Mouse (Mus musculus) neural tube, embryonic 13.5 days (tissue): Measurements from ENCODE around the gene Bphl. TPM values are rescaled to one million over a fixed set of nuclear protein-coding genes. Genes with fewer than 3 reads are reported as not detected.
"Not testable (repeated sequence)": the region's sequence is repeated elsewhere in the genome, so short reads cannot be mapped to it uniquely, and the experiment has no call there.

Source experiments
- ATAC-seq: fragments of 200-750 bp; cut with Nextera tagmentation; 2 replicates; pipeline ENCODE4 v1.8.0; 2017; ENCODE audit warnings: low read depth, mild to moderate bottlenecking, moderate TSS enrichment, moderate library complexity
- H3K27ac ChIP-seq: fragments of 300-500 bp; sonication (generic); replicated peaks from 2 replicates; pipeline ENCODE4 v1.5.1; 2015; ENCODE audit warnings: moderate library complexity, mild to moderate bottlenecking, inconsistent platforms
- H3K27me3 ChIP-seq: fragments of 300-500 bp; sonication (generic); 2 replicates; pipeline ENCODE4 v1.6.1; 2015; ENCODE audit warnings: mild to moderate bottlenecking, inconsistent platforms
- H3K36me3 ChIP-seq: fragments of 300-500 bp; sonication (generic); 2 replicates; pipeline ENCODE4 v1.6.1; 2015; ENCODE audit warnings: mild to moderate bottlenecking, inconsistent platforms
- H3K4me1 ChIP-seq: fragments of 300-500 bp; sonication (generic); replicated peaks from 2 replicates; pipeline ENCODE4 v1.6.1; 2015; ENCODE audit warnings: inconsistent platforms
- H3K4me2 ChIP-seq: fragments of 300-500 bp; sonication (generic); 2 replicates; pipeline ENCODE4 v1.6.1; 2015; ENCODE audit warnings: inconsistent platforms, mild to moderate bottlenecking, moderate library complexity
- H3K4me3 ChIP-seq: fragments of 300-500 bp; sonication (generic); 2 replicates; pipeline ENCODE4 v1.5.1; 2015; ENCODE audit warnings: mild to moderate bottlenecking, inconsistent platforms
- H3K9ac ChIP-seq: fragments of 300-500 bp; sonication (generic); 2 replicates; pipeline ENCODE4 v1.6.1; 2015; ENCODE audit warnings: moderate library complexity, mild to moderate bottlenecking, inconsistent platforms
- H3K9me3 ChIP-seq: fragments of 300-500 bp; sonication (generic); 2 replicates; pipeline ENCODE4 v1.6.1; 2016; ENCODE audit warnings: inconsistent platforms
- WGBS: fragments of 180-500 bp; shearing (Covaris S2); methylation state at CpG from one replicate; pipeline ENCODE4 v1.1.7; 2015; 5-methylcytosine and 5-hydroxymethylcytosine counted together
- polyA plus RNA-seq: library from polyadenylated mRNA; unstranded; fragments of >200 nt; fragmentation: Nextera tagmentation; extraction: Ambion mirVana; gene quantifications from 2 replicates; pipeline ENCODE4 v1.2.1, GENCODE M21; 2015

The Bphl gene
- polyA plus RNA-seq, 1 experiment from 2014 or later: 49.5 TPM

GRCm38 (mm10) chr13:34054391-34054790 is 17.0 kb downstream of the Bphl start:
- Histone ChIP-seq H3K36me3 (peaks cover 57% of the 10 kb centered on the region), H3K4me2 (no peak overlapping the region), H3K4me3 (no peak overlapping the region), H3K27ac (no peak overlapping the region), H3K9ac (no peak overlapping the region), H3K27me3 (no peaks in the 10 kb centered on the region), H3K9me3 (no peaks in the 10 kb centered on the region), H3K4me1 (no peaks in the 10 kb centered on the region)
- WGBS: 70% methylated on average over 4 of the region's 4 CpGs
- ATAC-seq: no peak

GRCm38 (mm10) chr13:34054983-34055382 is 17.6 kb downstream of the Bphl start:
- Histone ChIP-seq H3K9ac (no peak overlapping the region), H3K27ac (no peak overlapping the region), H3K9me3 (no peaks in the 10 kb centered on the region), H3K36me3 (peaks cover 54% of the 10 kb centered on the region), H3K4me3 (no peak overlapping the region), H3K27me3 (no peaks in the 10 kb centered on the region), H3K4me1 (no peaks in the 10 kb centered on the region), H3K4me2 (no peak overlapping the region)
- WGBS: 78% methylated on average over 3 of the region's 3 CpGs
- no peak for ATAC-seq

GRCm38 (mm10) chr13:34057252-34057651 is 19.9 kb downstream of the Bphl start:
- Histone ChIP-seq H3K27ac (no peak overlapping the region), H3K4me3 (no peak overlapping the region), H3K36me3 (peaks cover 39% of the 10 kb centered on the region), H3K9me3 (no peaks in the 10 kb centered on the region), H3K4me1 (no peaks in the 10 kb centered on the region), H3K27me3 (no peaks in the 10 kb centered on the region), H3K4me2 (no peak overlapping the region), H3K9ac (no peak overlapping the region)
- WGBS: 77% methylated on average over 1 of the region's 1 CpGs
- no peak for ATAC-seq

GRCm38 (mm10) chr13:34060061-34060460 is 22.7 kb downstream of the Bphl start:
- no peaks in the 10 kb centered on the region for H3K9me3 ChIP-seq
- H3K27me3 ChIP-seq: no peaks in the 10 kb centered on the region
- peaks cover 37% of the 10 kb centered on the region for H3K36me3 ChIP-seq
- no peak overlapping the region for H3K9ac ChIP-seq
- H3K4me2 ChIP-seq: no peak overlapping the region
- H3K27ac ChIP-seq: no peak overlapping the region
- no peaks in the 10 kb centered on the region for H3K4me1 ChIP-seq
- WGBS: 90% methylated on average over 9 of the region's 9 CpGs
- H3K4me3 ChIP-seq: no peak overlapping the region
- no peak for ATAC-seq

- no peak overlapping the region for H3K9ac ChIP-seq
- H3K9me3 ChIP-seq: no peaks in the 10 kb centered on the region
- H3K27ac ChIP-seq: no peak overlapping the region
- H3K4me2 ChIP-seq: no peak overlapping the region
- no peaks in the 10 kb centered on the region for H3K4me1 ChIP-seq
- WGBS: 89% methylated on average over 10 of the region's 10 CpGs
- peaks cover 23% of the 10 kb centered on the region for H3K36me3 ChIP-seq
- no peak for ATAC-seq
- H3K27me3 ChIP-seq: no peaks in the 10 kb centered on the region
- no peak overlapping the region for H3K4me3 ChIP-seq
Observed at GRCm38 (mm10) chr13:34062466-34062865, 25.1 kb downstream of the Bphl start.

- no peaks in the 10 kb centered on the region for H3K27me3 ChIP-seq
- peaks cover 19% of the 10 kb centered on the region; the same call in 1 of the 2 replicates for H3K36me3 ChIP-seq
- no peak overlapping the region for H3K27ac ChIP-seq
- no peak for ATAC-seq
- WGBS: 57% methylated on average over 1 of the region's 1 CpGs
- H3K4me1 ChIP-seq: peaks cover 11% of the 10 kb centered on the region; the same call in 1 of the 2 replicates
- H3K9me3 ChIP-seq: no peaks in the 10 kb centered on the region
- H3K9ac ChIP-seq: no peak overlapping the region
- H3K4me3 ChIP-seq: no peak overlapping the region
- no peak overlapping the region for H3K4me2 ChIP-seq
Observed at GRCm38 (mm10) chr13:34066351-34066750, 29.0 kb downstream of the Bphl start.

- Histone ChIP-seq H3K4me3 (no peak overlapping the region), H3K27me3 (no peaks in the 10 kb centered on the region), H3K27ac (no peak overlapping the region), H3K9me3 (no peaks in the 10 kb centered on the region), H3K9ac (0 out of 2 replicates have a peak overlapping the region, but pooled peaks have one; percentile 4), H3K4me2 (no peak overlapping the region), H3K36me3 (peaks cover 22% of the 10 kb centered on the region), H3K4me1 (peaks cover 21% of the 10 kb centered on the region)
- no peak for ATAC-seq
- WGBS: 54% methylated on average over 4 of the region's 4 CpGs
Observed at GRCm38 (mm10) chr13:34070296-34070695, 32.9 kb downstream of the Bphl start.

- 91% methylated on average over 6 of the region's 6 CpGs for WGBS
- Histone ChIP-seq H3K36me3 (peaks cover 33% of the 10 kb centered on the region), H3K4me3 (no peak overlapping the region), H3K4me1 (peaks cover 34% of the 10 kb centered on the region), H3K27ac (no peak overlapping the region), H3K9ac (no peak overlapping the region), H3K9me3 (no peaks in the 10 kb centered on the region), H3K27me3 (no peaks in the 10 kb centered on the region), H3K4me2 (no peak overlapping the region)
- ATAC-seq: no peak
Observed at GRCm38 (mm10) chr13:34071836-34072235, 34.4 kb downstream of the Bphl start.

- WGBS: 73% methylated on average over 3 of the region's 3 CpGs
- peaks cover 34% of the 10 kb centered on the region for H3K4me1 ChIP-seq
Observed at GRCm38 (mm10) chr13:34072847-34073246, 35.5 kb downstream of the Bphl start.

GRCm38 (mm10) chr13:34074441-34074840 is 37.0 kb downstream of the Bphl start:
- H3K9me3 ChIP-seq, H3K4me2 ChIP-seq, H3K9ac ChIP-seq, H3K27ac ChIP-seq, ATAC-seq, H3K27me3 ChIP-seq, H3K4me3 ChIP-seq: not testable (repeated sequence)
- Histone ChIP-seq H3K36me3 (peaks cover 26% of the 10 kb centered on the region), H3K4me1 (peaks cover 41% of the 10 kb centered on the region)
- 97% methylated on average over 11 of the region's 17 CpGs for WGBS

More at GRCm38 (mm10) chr13:34072847-34073246, 35.5 kb downstream of the Bphl start:
- Histone ChIP-seq H3K4me3 (no peak overlapping the region), H3K27ac (no peak overlapping the region), H3K9me3 (no peaks in the 10 kb centered on the region), H3K27me3 (no peaks in the 10 kb centered on the region), H3K36me3 (peaks cover 33% of the 10 kb centered on the region), H3K4me2 (no peak overlapping the region), H3K9ac (no peak overlapping the region)
- ATAC-seq: no peak

GRCm38 (mm10) chr13:34075893-34076292 is 38.5 kb downstream of the Bphl start:
- not testable (repeated sequence) for H3K9me3 ChIP-seq, H3K27me3 ChIP-seq, ATAC-seq
- WGBS: 83% methylated on average over 6 of the region's 6 CpGs
- Histone ChIP-seq H3K9ac (peak overlapping the region; percentile 97), H3K27ac (0 out of 2 replicates have a peak overlapping the region, but pooled peaks have one; percentile 96), H3K4me1 (peaks cover 32% of the 10 kb centered on the region), H3K4me3 (peak overlapping the region; percentile 83), H3K4me2 (peak overlapping the region; percentile 76), H3K36me3 (peaks cover 26% of the 10 kb centered on the region)

GRCm38 (mm10) chr13:34076561-34077491 is 39.4 kb downstream of the Bphl start:
- ATAC-seq: peak; percentile 77
- Histone ChIP-seq H3K27ac (peak overlapping the region; percentile 96), H3K4me1 (peaks cover 28% of the 10 kb centered on the region), H3K4me2 (peak overlapping the region; percentile 76), H3K9ac (peak overlapping the region; percentile 97), H3K27me3 (no peaks in the 10 kb centered on the region), H3K36me3 (peaks cover 26% of the 10 kb centered on the region), H3K9me3 (no peaks in the 10 kb centered on the region), H3K4me3 (peak overlapping the region; percentile 83)
- 20% methylated on average over 20 of the region's 20 CpGs for WGBS
